In the genomic region with DNA sequence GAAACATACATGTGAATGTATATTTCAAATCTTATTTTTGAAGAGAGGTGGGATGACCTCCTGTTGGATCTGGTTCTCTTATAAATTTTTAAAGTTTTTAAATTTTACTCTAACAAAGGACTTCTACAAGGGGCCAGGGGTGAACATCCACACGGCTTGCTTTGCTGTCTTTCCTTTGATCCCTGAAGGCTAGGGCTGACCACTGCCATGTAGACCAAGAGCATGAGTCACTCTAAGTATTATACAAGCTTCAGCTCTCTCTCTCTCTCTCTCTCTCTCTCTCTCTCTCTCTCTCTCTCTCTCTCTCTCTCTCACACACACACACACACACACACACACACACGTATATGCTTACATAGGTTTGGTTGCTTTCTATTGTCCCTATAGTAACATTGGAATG, we compare ENCODE assay signal across 22 mouse cellular contexts. TPM values are rescaled to one million over a fixed set of nuclear protein-coding genes. Genes with fewer than 3 reads are reported as not detected.
"Had no signal": no experiment of that assay in that cellular context is flagged by ENCODE, and none has a peak within 500 bp of the region (broad histone marks: within the 10 kb centered on the region; RNA-seq: fewer than 3 reads in every experiment).

No protein-coding gene starts in this region.

- H3K27ac ChIP-seq: lung, embryonic 15.5 days; midbrain, embryonic 10.5 days; midbrain, embryonic 13.5 days; midbrain, embryonic 15.5 days; neural tube, embryonic 12.5 days; stomach, embryonic 15.5 days; stomach, postnatal 0 days had no signal

- ATAC-seq: liver, postnatal 0 days; lung, postnatal 0 days; midbrain, embryonic 13.5 days; midbrain, embryonic 15.5 days had no signal

- H3K27me3 ChIP-seq: lung, embryonic 15.5 days; midbrain, embryonic 13.5 days; midbrain, embryonic 15.5 days; neural tube, embryonic 12.5 days; stomach, embryonic 15.5 days had no signal

- H3K4me1 ChIP-seq: midbrain, embryonic 15.5 days; neural tube, embryonic 12.5 days had no signal

- H3K36me3 ChIP-seq: lung, embryonic 15.5 days; midbrain, embryonic 10.5 days; midbrain, embryonic 13.5 days; midbrain, embryonic 15.5 days; neural tube, embryonic 12.5 days; stomach, embryonic 15.5 days had no signal

- H3K4me2 ChIP-seq: lung, embryonic 15.5 days; midbrain, embryonic 13.5 days; midbrain, embryonic 15.5 days; neural tube, embryonic 12.5 days; stomach, embryonic 15.5 days had no signal

- DNase-seq: liver, postnatal 0 days; lung, adult 2 months; lung, postnatal 14 days; right cerebral cortex, postnatal 14 days; thymus, adult 2 months; thymus, postnatal 25 days had no signal

- H3K4me3 ChIP-seq: lung, embryonic 15.5 days; midbrain, embryonic 10.5 days; midbrain, embryonic 13.5 days; midbrain, embryonic 15.5 days; neural tube, embryonic 12.5 days; stomach, embryonic 15.5 days had no signal

- H3K9ac ChIP-seq: liver, postnatal 0 days; lung, embryonic 15.5 days; midbrain, embryonic 13.5 days; midbrain, embryonic 15.5 days; neural tube, embryonic 12.5 days; stomach, embryonic 15.5 days had no signal

- H3K9me3 ChIP-seq: lung, embryonic 15.5 days; midbrain, embryonic 10.5 days; midbrain, embryonic 15.5 days; neural tube, embryonic 12.5 days; stomach, embryonic 15.5 days had no signal

RNA-seq across cellular contexts. Expression of a gene that starts 48.6 kb away (rescaled TPM):
- total RNA-seq: megakaryocyte, adult 5-6 weeks; megakaryocyte-erythroid progenitor cell, adult 5-6 weeks; midbrain, postnatal 0 days; monocyte, adult 5-6 weeks; neutrophil, adult 5-6 weeks had no signal
- polyA plus RNA-seq: liver, postnatal 0 days; lung, adult 2 months; lung, embryonic 15.5 days; lung, postnatal 0 days; midbrain, embryonic 10.5 days; midbrain, embryonic 13.5 days; midbrain, embryonic 15.5 days; midbrain, postnatal 0 days; neural tube, embryonic 12.5 days; neural tube, embryonic 14.5 days; spleen, adult 2 months; stomach, embryonic 15.5 days; stomach, postnatal 0 days; testis, adult 2 months; thymus, adult 2 months had no signal
